Mouse (Mus musculus): ENCODE results near the gene Mctp1.

DNA sequence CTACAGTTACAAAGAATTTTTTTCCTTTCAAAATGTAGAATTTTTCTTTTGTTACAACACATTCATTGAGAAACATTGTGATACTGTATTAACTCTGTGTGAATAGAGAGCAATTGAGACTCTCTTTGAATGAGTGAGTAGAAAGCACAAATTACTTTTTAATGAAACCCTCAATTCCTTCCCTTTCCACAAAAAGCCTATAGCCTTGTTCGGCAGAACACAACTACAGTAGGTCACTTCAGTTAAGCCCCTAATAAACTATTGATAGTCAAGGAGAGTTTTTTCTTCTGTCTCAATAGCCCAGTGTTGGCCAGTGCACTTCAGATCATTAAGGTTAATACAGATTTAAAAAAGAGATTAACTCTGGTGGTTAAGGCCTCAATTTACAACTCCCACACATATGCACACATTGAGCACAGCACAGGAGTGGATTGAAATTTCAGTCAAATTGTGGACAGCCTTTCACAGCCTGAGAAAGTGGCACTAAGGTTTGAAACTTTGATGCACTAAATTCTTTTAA is 424.6 kb downstream of the Mctp1 start:
- no peak for TF ChIP-seq POLR2A (IDR thresholded peaks at IDR 0.05; ENCODE audit: extremely low read depth, insufficient read depth, low read length)
- TF ChIP-seq CTCF (IDR thresholded peaks at IDR 0.05; ENCODE audit: extremely low read depth, insufficient read depth, low read length): no peak
